Mouse (Mus musculus): ENCODE data around the gene Olfr1427. TPM values are rescaled to one million over a fixed set of nuclear protein-coding genes. Genes with fewer than 3 reads are reported as not detected.
"Not testable (repeated sequence)": the region's sequence is repeated elsewhere in the genome, so short reads cannot be mapped to it uniquely, and the experiment has no call there.

The Olfr1427 gene
- polyA plus RNA-seq, 1 experiment from 2014 or later: not detected

- Histone ChIP-seq H3K4me1 (ENCODE audit: control insufficient read depth, insufficient read depth, low read length) (no peaks in the 10 kb centered on the region), H3K27ac (ENCODE audit: low read depth, low read length) (no peak within 1 kb of the TSS), H3K27me3 (replicated peaks; ENCODE audit: control insufficient read depth, insufficient read depth, low read length) (no peaks in the 10 kb centered on the region), H3K4me2 (ENCODE audit: low read length) (no peak within 1 kb of the TSS), H3K36me3 (ENCODE audit: control insufficient read depth, insufficient read depth, low read length) (no peaks in the 10 kb centered on the region), H3K9me3 (replicated peaks; ENCODE audit: control insufficient read depth, low read length) (no peaks in the 10 kb centered on the region), H3K9ac (ENCODE audit: low read length) (no peak within 1 kb of the TSS), H3K4me3 (ENCODE audit: low read depth, low read length) (no peak within 1 kb of the TSS)
- DNase-seq (ENCODE audit: low spot score): no peak
- WGBS: 80% methylated on average over 1 of the region's 1 CpGs
- no peak for ATAC-seq
Observed at GRCm38 (mm10) chr19:12091913-12092312, 11.2 kb downstream of the Olfr1427 start, which contains the start of gene Olfr1426. Olfr1426 (minus strand) TSS chr19:12092013.

DNA sequence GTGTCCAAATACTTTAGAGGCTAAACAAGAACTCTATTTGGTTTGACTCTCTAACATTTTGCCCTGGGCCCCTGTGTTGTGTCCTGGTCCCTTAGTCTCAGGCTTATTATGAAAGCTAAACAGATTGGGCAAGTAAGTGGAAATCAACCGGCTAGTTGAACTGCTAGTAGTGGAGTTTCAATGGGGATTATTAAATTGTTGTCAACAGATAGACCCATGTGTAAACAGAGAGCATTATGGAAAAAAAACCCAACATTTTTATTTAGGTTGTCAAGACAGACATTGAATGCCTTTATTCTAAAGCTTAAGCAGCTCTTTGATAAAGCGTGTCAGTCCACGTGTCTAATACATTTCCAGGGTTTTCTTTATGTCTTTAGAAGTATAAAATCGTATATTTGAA, 25.5 kb downstream of the Olfr1427 start, which contains the start of gene Olfr1425:
Olfr1425 (minus strand) TSS at position 101 of the 400 bp plus-strand sequence.
- not testable (repeated sequence) for H3K9ac ChIP-seq (ENCODE audit: low read length); H3K36me3 ChIP-seq (ENCODE audit: control insufficient read depth, insufficient read depth, low read length); H3K4me3 ChIP-seq (ENCODE audit: low read depth, low read length); ATAC-seq; H3K27ac ChIP-seq (ENCODE audit: low read depth, low read length); H3K4me1 ChIP-seq (ENCODE audit: control insufficient read depth, insufficient read depth, low read length); H3K4me2 ChIP-seq (ENCODE audit: low read length); DNase-seq (ENCODE audit: low spot score); H3K9me3 ChIP-seq (replicated peaks; ENCODE audit: control insufficient read depth, low read length); H3K27me3 ChIP-seq (replicated peaks; ENCODE audit: control insufficient read depth, insufficient read depth, low read length)
- 78% methylated on average over 4 of the region's 4 CpGs for WGBS

- H3K9ac ChIP-seq (ENCODE audit: low read length); H3K36me3 ChIP-seq (ENCODE audit: control insufficient read depth, insufficient read depth, low read length); H3K4me1 ChIP-seq (ENCODE audit: control insufficient read depth, insufficient read depth, low read length); ATAC-seq; H3K4me2 ChIP-seq (ENCODE audit: low read length); H3K4me3 ChIP-seq (ENCODE audit: low read depth, low read length); H3K27me3 ChIP-seq (replicated peaks; ENCODE audit: control insufficient read depth, insufficient read depth, low read length); H3K27ac ChIP-seq (ENCODE audit: low read depth, low read length); DNase-seq (ENCODE audit: low spot score); H3K9me3 ChIP-seq (replicated peaks; ENCODE audit: control insufficient read depth, low read length): not testable (repeated sequence)
- WGBS: 73% methylated on average over 1 of the region's 1 CpGs
Observed at GRCm38 (mm10) chr19:12069546-12069945, 33.6 kb downstream of the Olfr1427 start.

DNA sequence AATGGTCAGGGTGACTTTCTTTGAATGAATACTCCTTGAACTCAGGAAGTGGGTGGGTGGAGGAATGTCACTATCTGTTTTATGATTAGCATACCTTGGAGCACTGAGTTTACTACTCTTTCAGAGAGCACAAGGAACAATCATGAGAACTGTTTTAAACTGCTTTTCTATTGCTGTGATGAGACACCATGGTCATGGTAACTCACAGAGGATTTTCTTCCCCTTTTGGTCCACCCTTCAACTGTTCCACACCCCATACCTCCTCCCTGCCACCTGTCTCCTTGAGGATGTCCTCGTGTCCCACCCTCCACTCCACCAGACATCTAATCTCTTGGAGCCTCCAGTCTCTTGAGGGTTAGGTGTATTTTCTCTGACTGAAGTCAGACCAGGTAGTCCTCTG, 35.3 kb downstream of the Olfr1427 start:
- WGBS: 74% methylated on average over 1 of the region's 1 CpGs
- not testable (repeated sequence) for ATAC-seq; H3K9ac ChIP-seq (ENCODE audit: low read length)

DNA sequence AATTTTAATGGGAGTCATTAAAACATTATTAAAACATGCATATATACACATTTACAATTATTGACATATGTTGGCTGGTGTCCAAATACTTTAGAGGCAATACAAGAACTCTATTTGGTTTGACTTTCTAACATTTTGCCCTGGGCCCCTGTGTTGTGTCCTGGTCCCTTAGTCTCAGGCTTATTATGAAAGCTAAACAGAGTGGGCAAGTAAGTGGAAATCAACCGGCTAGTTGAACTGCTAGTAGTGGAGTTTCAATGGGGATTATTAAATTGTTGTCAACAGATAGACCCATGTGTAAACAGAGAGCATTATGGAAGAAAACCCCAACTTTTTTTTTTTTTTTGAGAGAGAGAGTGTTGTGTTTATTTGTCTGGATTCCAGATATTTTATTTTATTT, 40.6 kb downstream of the Olfr1427 start, which contains the start of gene Olfr1424:
Olfr1424 (minus strand) TSS at position 101 of the 400 bp plus-strand sequence.
- H3K27ac ChIP-seq (ENCODE audit: low read depth, low read length); H3K9ac ChIP-seq (ENCODE audit: low read length); H3K4me1 ChIP-seq (ENCODE audit: control insufficient read depth, insufficient read depth, low read length); H3K27me3 ChIP-seq (replicated peaks; ENCODE audit: control insufficient read depth, insufficient read depth, low read length); H3K4me3 ChIP-seq (ENCODE audit: low read depth, low read length); ATAC-seq; H3K4me2 ChIP-seq (ENCODE audit: low read length); DNase-seq (ENCODE audit: low spot score); H3K9me3 ChIP-seq (replicated peaks; ENCODE audit: control insufficient read depth, low read length); H3K36me3 ChIP-seq (ENCODE audit: control insufficient read depth, insufficient read depth, low read length): not testable (repeated sequence)
- 91% methylated on average over 1 of the region's 1 CpGs for WGBS

More for the DNA sequence above, 35.3 kb downstream of the Olfr1427 start:
- not testable (repeated sequence) for DNase-seq (ENCODE audit: low spot score); H3K9me3 ChIP-seq (replicated peaks; ENCODE audit: control insufficient read depth, low read length); H3K36me3 ChIP-seq (ENCODE audit: control insufficient read depth, insufficient read depth, low read length); H3K27me3 ChIP-seq (replicated peaks; ENCODE audit: control insufficient read depth, insufficient read depth, low read length); H3K4me1 ChIP-seq (ENCODE audit: control insufficient read depth, insufficient read depth, low read length); H3K4me3 ChIP-seq (ENCODE audit: low read depth, low read length); H3K27ac ChIP-seq (ENCODE audit: low read depth, low read length); H3K4me2 ChIP-seq (ENCODE audit: low read length)

Other genes starting within 250 kb of the Olfr1427 start
- not detected in 2 replicates for gene Olfr1418, start 242.3 kb downstream of the Olfr1427 start, polyA plus RNA-seq (2014; fragmentation: Nextera tagmentation; extraction: Ambion mirVana)
- not detected in 2 replicates for gene Olfr1419, start 228.2 kb downstream of the Olfr1427 start, polyA plus RNA-seq (2014; fragmentation: Nextera tagmentation; extraction: Ambion mirVana)
- gene Olfr1420, start 216.8 kb downstream of the Olfr1427 start, polyA plus RNA-seq (2014; fragmentation: Nextera tagmentation; extraction: Ambion mirVana): not detected in 2 replicates
- 16.1 and 21.2 TPM in 2 replicates for gene Patl1, start 190.9 kb downstream of the Olfr1427 start, polyA plus RNA-seq (2014; fragmentation: Nextera tagmentation; extraction: Ambion mirVana)
- gene Osbp, start 137.4 kb downstream of the Olfr1427 start, polyA plus RNA-seq (2014; fragmentation: Nextera tagmentation; extraction: Ambion mirVana): 7.2 and 7.4 TPM in 2 replicates
- gene Olfr1423, start 62.0 kb downstream of the Olfr1427 start, polyA plus RNA-seq (2014; fragmentation: Nextera tagmentation; extraction: Ambion mirVana): not detected in 2 replicates
- gene Olfr1424, start 40.7 kb downstream of the Olfr1427 start, polyA plus RNA-seq (2014; fragmentation: Nextera tagmentation; extraction: Ambion mirVana): not detected in 2 replicates
- not detected in 2 replicates for gene Olfr1425, start 25.6 kb downstream of the Olfr1427 start, polyA plus RNA-seq (2014; fragmentation: Nextera tagmentation; extraction: Ambion mirVana)
- gene Olfr1426, start 11.3 kb downstream of the Olfr1427 start, polyA plus RNA-seq (2014; fragmentation: Nextera tagmentation; extraction: Ambion mirVana): not detected in 2 replicates
- not detected in 2 replicates for gene Olfr1428, start 12.6 kb upstream of the Olfr1427 start, polyA plus RNA-seq (2014; fragmentation: Nextera tagmentation; extraction: Ambion mirVana)
- not detected in 2 replicates for gene Olfr76, start 19.9 kb upstream of the Olfr1427 start, polyA plus RNA-seq (2014; fragmentation: Nextera tagmentation; extraction: Ambion mirVana)
- gene Olfr1555-ps1, start 66.8 kb upstream of the Olfr1427 start, polyA plus RNA-seq (2014; fragmentation: Nextera tagmentation; extraction: Ambion mirVana): not detected in 2 replicates
- gene Olfr1431, start 97.3 kb upstream of the Olfr1427 start, polyA plus RNA-seq (2014; fragmentation: Nextera tagmentation; extraction: Ambion mirVana): not detected in 2 replicates
- not detected in 2 replicates for gene Olfr1432, start 129.3 kb upstream of the Olfr1427 start, polyA plus RNA-seq (2014; fragmentation: Nextera tagmentation; extraction: Ambion mirVana)
- not detected in 2 replicates for gene Olfr262, start 138.3 kb upstream of the Olfr1427 start, polyA plus RNA-seq (2014; fragmentation: Nextera tagmentation; extraction: Ambion mirVana)
- gene Olfr235, start 157.7 kb upstream of the Olfr1427 start, polyA plus RNA-seq (2014; fragmentation: Nextera tagmentation; extraction: Ambion mirVana): not detected in 2 replicates
- gene Olfr1434, start 176.5 kb upstream of the Olfr1427 start, polyA plus RNA-seq (2014; fragmentation: Nextera tagmentation; extraction: Ambion mirVana): not detected in 2 replicates
- gene Olfr1436, start 195.8 kb upstream of the Olfr1427 start, polyA plus RNA-seq (2014; fragmentation: Nextera tagmentation; extraction: Ambion mirVana): not detected in 2 replicates
- not detected in 2 replicates for gene Olfr1437, start 221.8 kb upstream of the Olfr1427 start, polyA plus RNA-seq (2014; fragmentation: Nextera tagmentation; extraction: Ambion mirVana)
- not detected in 2 replicates for gene Olfr1438-ps1, start 232.6 kb upstream of the Olfr1427 start, polyA plus RNA-seq (2014; fragmentation: Nextera tagmentation; extraction: Ambion mirVana)